Mouse (Mus musculus): ENCODE measurements around the gene Atcay.

Atcay gene

DNA sequence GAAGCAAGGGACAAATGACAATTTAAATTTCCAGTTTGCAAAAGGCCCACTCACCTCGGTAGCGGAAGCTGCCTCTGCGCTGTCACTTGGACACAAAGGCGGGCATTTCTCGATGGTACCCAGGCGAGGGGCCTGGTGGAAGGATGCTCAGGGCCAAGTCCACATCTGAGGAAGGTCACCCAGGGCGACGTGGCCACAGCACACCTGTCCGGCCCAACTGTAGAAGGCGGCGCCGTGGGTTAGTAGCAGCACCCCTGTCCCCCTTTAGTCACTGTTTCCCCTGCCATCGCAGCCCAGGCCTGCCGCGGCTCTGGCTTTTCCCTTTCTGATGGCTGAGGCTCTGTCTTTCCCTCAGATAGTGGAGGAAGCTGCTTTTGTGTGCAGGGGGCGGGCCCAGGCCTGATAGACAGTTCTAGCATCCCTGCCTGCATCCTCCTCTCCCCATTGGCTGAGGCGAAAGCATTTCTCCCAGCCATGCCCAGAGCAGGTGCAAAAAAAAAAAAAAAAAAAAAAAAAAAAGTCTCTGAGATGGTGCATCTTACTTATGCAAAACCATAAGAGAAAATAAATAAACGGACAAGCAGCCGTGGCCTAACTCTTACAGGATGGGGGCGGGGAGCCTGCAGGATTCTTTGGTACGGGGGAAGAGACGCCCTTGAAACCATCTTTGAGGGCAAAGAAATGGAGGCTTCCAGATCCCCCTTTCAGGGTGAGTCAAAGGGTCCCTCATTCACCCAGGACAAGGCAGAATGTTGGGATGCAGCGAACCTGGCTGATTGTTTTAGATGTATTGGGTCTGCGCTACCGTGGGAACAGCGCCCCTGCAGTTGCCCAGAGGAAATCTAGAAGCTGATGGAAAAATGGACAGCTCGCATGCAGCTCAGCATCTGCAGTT is at the start of gene Atcay:
Gene Atcay (minus strand): TSS at position 396 of the 895 bp plus-strand sequence.
- peak; percentile 46 for DNase-seq (ENCODE audit: low read depth, low spot score)
- H3K36me3 ChIP-seq (ENCODE audit: control insufficient read depth, insufficient read depth, low read length, poor library complexity, severe bottlenecking): no peaks in the 10 kb centered on the region
- no peaks in the 10 kb centered on the region for H3K27me3 ChIP-seq (ENCODE audit: control insufficient read depth, insufficient read depth, low read length, poor library complexity, severe bottlenecking)

DNA sequence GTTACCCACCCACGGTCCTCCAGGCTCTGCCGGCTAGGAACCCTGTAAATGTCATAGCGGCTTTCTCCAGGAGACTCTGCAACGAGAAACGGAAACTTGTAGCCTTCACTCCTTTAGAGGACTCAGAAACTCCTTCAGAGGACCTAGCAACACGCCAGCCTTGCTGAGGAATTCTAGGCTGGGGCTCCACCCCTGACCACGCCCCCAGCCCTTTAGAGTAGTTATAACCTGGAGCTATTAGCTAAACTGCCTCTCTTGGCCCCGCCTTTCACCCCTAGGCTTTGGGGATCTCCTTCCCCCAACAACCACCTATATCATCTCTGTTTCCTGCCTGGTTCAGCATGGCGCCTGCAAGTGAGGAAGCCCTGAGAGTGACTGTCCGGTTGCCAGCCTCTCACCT is 48.9 kb upstream of the Atcay start:
- no peaks in the 10 kb centered on the region for H3K36me3 ChIP-seq (ENCODE audit: control insufficient read depth, insufficient read depth, low read length, poor library complexity, severe bottlenecking)
- no peaks in the 10 kb centered on the region for H3K27me3 ChIP-seq (ENCODE audit: control insufficient read depth, insufficient read depth, low read length, poor library complexity, severe bottlenecking)
- DNase-seq (ENCODE audit: low read depth, low spot score): no peak

- Histone ChIP-seq H3K27me3 (ENCODE audit: control insufficient read depth, insufficient read depth, low read length, poor library complexity, severe bottlenecking) (no peaks in the 10 kb centered on the region), H3K36me3 (ENCODE audit: control insufficient read depth, insufficient read depth, low read length, poor library complexity, severe bottlenecking) (peaks cover 4% of the 10 kb centered on the region; the same call in 1 of the 2 replicates)
- no peak for DNase-seq (ENCODE audit: low read depth, low spot score)
Measured at GRCm38 (mm10) chr10:81277676-81278075, 47.0 kb upstream of the Atcay start.

DNA sequence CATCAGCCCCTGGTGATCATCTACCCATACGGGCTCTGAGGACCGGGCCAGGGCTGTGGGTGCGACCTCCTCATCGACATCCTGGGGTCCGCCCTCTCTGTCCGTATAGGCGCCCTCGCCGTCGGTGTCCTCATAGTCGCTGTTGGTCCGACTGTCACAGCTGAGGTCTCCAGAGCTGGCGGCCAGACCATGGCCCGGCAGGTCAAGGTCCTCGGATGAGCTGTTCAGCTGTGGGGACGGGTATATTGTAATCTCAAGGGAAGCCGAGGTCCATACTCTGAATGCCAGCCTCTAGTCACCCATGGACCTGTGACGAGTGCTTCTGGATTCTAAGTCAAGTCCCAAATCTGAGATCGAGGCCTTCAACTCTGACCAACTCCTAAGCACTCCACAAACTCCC is 43.2 kb upstream of the Atcay start:
- Histone ChIP-seq H3K27me3 (ENCODE audit: control insufficient read depth, insufficient read depth, low read length, poor library complexity, severe bottlenecking) (no peaks in the 10 kb centered on the region), H3K36me3 (ENCODE audit: control insufficient read depth, insufficient read depth, low read length, poor library complexity, severe bottlenecking) (peaks cover 16% of the 10 kb centered on the region)
- DNase-seq (ENCODE audit: low read depth, low spot score): no peak

GRCm38 (mm10) chr10:81272356-81272755 is 41.7 kb upstream of the Atcay start:
- Histone ChIP-seq H3K36me3 (ENCODE audit: control insufficient read depth, insufficient read depth, low read length, poor library complexity, severe bottlenecking) (peaks cover 16% of the 10 kb centered on the region), H3K27me3 (ENCODE audit: control insufficient read depth, insufficient read depth, low read length, poor library complexity, severe bottlenecking) (no peaks in the 10 kb centered on the region)
- DNase-seq (ENCODE audit: low read depth, low spot score): no peak

DNA sequence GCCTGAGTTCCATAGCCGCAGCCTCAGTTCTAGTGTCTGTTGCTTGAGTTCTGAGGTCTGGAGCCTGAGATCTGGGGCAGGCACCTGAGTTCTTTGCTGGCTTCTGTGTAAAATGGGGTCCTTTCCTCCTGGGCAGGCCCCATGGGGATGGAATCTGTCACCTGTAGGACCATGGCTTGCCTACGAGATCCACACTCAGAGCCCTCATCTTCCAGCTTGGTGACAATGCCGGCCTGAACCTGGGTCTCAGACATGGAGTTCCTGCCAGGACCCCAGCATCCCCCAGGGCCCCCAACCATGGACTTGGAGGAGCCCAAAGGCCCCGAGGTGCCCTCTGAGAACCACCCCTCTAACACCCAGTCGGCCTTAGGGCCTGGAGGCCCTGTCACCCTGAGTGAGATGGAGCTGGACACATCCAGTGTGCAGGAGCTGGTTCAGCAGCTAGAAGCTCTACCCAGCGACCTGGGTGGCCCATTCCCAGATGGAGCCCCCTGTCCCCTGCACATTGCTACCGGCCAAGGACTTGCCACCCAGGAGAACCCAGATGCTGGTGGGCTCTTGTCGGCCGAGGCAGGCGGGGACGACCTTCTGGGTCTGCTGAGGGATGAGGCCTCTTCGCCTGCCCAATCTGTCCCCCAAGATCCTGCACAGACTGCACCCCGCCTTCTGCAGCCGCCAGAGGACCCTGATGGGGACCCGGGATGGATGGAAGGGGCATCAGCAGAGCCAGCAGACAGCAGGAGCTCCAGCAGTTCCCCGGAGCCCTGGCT is 38.2 kb upstream of the Atcay start:
- Histone ChIP-seq H3K27me3 (ENCODE audit: control insufficient read depth, insufficient read depth, low read length, poor library complexity, severe bottlenecking) (no peaks in the 10 kb centered on the region), H3K36me3 (ENCODE audit: control insufficient read depth, insufficient read depth, low read length, poor library complexity, severe bottlenecking) (peaks cover 16% of the 10 kb centered on the region)
- DNase-seq (ENCODE audit: low read depth, low spot score): no peak

- peak; percentile 82 for DNase-seq (ENCODE audit: low read depth, low spot score)
- no peaks in the 10 kb centered on the region for H3K27me3 ChIP-seq (ENCODE audit: control insufficient read depth, insufficient read depth, low read length, poor library complexity, severe bottlenecking)
- peaks cover 17% of the 10 kb centered on the region for H3K36me3 ChIP-seq (ENCODE audit: control insufficient read depth, insufficient read depth, low read length, poor library complexity, severe bottlenecking)
Measured at GRCm38 (mm10) chr10:81268056-81268455, 37.4 kb upstream of the Atcay start.

GRCm38 (mm10) chr10:81266211-81267105 is 35.8 kb upstream of the Atcay start, which contains the start of the genes Mrpl54 and Apba3:
TSS of gene Mrpl54 (minus strand) at chr10:81266934.
TSS of gene Apba3 (plus strand) at chr10:81266960.
- Histone ChIP-seq H3K36me3 (ENCODE audit: control insufficient read depth, insufficient read depth, low read length, poor library complexity, severe bottlenecking) (peaks cover 6% of the 10 kb centered on the region), H3K27me3 (ENCODE audit: control insufficient read depth, insufficient read depth, low read length, poor library complexity, severe bottlenecking) (no peaks in the 10 kb centered on the region)
- DNase-seq (ENCODE audit: low read depth, low spot score): peak; percentile 98

GRCm38 (mm10) chr10:81265540-81265939 is 34.9 kb upstream of the Atcay start:
- no peak for DNase-seq (ENCODE audit: low read depth, low spot score)
- Histone ChIP-seq H3K27me3 (ENCODE audit: control insufficient read depth, insufficient read depth, low read length, poor library complexity, severe bottlenecking) (no peaks in the 10 kb centered on the region), H3K36me3 (ENCODE audit: control insufficient read depth, insufficient read depth, low read length, poor library complexity, severe bottlenecking) (peaks cover 3% of the 10 kb centered on the region; the same call in 1 of the 2 replicates)

- no peak for DNase-seq (ENCODE audit: low read depth, low spot score)
- peaks cover 3% of the 10 kb centered on the region; the same call in 1 of the 2 replicates for H3K36me3 ChIP-seq (ENCODE audit: control insufficient read depth, insufficient read depth, low read length, poor library complexity, severe bottlenecking)
- no peaks in the 10 kb centered on the region for H3K27me3 ChIP-seq (ENCODE audit: control insufficient read depth, insufficient read depth, low read length, poor library complexity, severe bottlenecking)
Measured at GRCm38 (mm10) chr10:81261025-81261424, 30.4 kb upstream of the Atcay start.

DNA sequence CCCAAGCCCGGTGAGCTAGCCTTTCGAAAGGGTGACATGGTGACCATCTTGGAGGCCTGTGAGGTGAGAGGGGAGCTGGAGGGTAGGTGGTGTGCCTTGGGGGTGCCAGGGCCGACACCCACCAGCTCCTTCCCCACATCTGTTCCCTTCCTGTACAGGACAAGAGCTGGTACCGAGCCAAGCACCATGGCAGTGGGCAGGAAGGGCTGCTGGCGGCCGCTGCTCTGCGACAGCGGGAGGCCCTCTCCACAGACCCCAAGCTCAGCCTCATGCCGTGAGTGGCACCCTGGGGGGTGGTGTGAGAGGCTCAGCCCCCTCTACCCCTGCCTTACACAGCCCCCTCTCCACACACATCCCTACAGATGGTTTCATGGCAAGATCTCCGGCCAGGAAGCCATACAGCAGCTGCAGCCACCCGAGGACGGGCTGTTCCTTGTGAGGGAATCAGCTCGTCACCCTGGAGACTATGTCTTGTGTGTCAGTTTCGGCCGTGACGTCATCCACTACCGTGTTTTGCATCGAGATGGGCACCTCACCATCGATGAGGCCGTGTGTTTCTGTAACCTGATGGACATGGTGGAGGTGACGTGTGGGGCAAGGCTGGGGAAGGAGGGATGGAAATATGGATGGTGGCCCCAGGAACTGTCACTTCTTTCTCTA is 28.7 kb upstream of the Atcay start:
- no peak for DNase-seq (ENCODE audit: low read depth, low spot score)
- Histone ChIP-seq H3K27me3 (ENCODE audit: control insufficient read depth, insufficient read depth, low read length, poor library complexity, severe bottlenecking) (no peaks in the 10 kb centered on the region), H3K36me3 (ENCODE audit: control insufficient read depth, insufficient read depth, low read length, poor library complexity, severe bottlenecking) (peaks cover 3% of the 10 kb centered on the region; the same call in 1 of the 2 replicates)

DNA sequence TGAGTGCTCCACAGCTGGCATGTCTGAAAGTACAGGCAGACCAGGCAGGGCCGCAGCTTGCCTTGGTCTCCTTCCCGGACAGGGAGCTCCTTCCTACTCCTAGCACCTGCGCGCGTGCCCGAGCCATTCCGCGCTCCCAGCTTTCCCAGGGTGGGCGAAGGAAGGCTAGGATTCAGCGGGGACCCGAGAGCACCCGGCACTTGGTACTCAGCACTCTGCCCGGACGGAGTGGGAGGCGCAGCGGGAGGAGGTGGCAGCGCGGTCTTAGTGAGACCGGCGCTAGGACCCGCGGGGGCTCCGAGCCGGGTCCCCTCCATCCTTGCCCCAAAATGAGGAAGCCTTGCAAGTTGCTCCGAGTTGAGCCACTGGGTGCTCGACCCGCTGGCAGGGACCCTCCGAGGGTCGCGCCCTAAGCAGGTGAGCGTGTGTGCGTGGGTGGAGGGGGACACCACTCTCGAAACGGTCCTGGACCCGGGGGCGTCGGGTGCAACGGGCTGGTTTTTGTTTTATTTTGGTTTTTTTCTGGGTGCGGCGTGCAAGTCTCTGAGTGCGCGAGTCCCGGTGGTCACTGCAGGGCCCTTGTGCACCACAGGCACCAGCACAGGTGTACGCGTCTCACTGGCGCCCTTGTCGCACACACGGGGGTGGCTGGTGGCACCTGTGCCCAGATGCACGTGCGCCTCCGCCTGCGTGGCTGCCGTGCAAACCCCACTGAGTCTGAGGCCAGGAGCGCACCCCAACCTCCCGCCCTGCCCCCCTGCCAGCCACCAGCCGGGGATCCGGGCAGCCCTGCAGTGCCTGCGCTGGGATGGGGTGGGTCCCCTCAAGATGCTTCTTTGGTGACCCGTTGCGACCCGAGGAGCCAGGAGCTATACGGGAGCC is 26.8 kb upstream of the Atcay start:
- Histone ChIP-seq H3K36me3 (ENCODE audit: control insufficient read depth, insufficient read depth, low read length, poor library complexity, severe bottlenecking) (no peaks in the 10 kb centered on the region), H3K27me3 (ENCODE audit: control insufficient read depth, insufficient read depth, low read length, poor library complexity, severe bottlenecking) (no peaks in the 10 kb centered on the region)
- DNase-seq (ENCODE audit: low read depth, low spot score): peak; percentile 63

- Histone ChIP-seq H3K27me3 (ENCODE audit: control insufficient read depth, insufficient read depth, low read length, poor library complexity, severe bottlenecking) (no peaks in the 10 kb centered on the region), H3K36me3 (ENCODE audit: control insufficient read depth, insufficient read depth, low read length, poor library complexity, severe bottlenecking) (no peaks in the 10 kb centered on the region)
- DNase-seq (ENCODE audit: low read depth, low spot score): no peak
Measured at GRCm38 (mm10) chr10:81254886-81255285, 24.3 kb upstream of the Atcay start.
